Comparison of ENCODE assay signal across 1 mouse cellular context in genomic region chr7:126799050-126799467, GRCm38 (mm10).
TF ChIP-seq lines count a peak whose summit lies in the region.

No protein-coding gene starts in this region.

TF ChIP-seq in myocyte, 11 proteins besides CTCF, POLR2A, EP300 and RAD21:
- TF ChIP-seq USF1 (IDR thresholded peaks at IDR 0.05; ENCODE audit: low read depth) (no peak), POLR2AphosphoS2 (IDR thresholded peaks at IDR 0.05; ENCODE audit: insufficient read length, low read depth) (peak; percentile 100), TCF3 (IDR thresholded peaks at IDR 0.05; ENCODE audit: insufficient read length, low read depth) (no peak), MAX (IDR thresholded peaks at IDR 0.05; ENCODE audit: low read depth) (no peak), E2F4 (IDR thresholded peaks at IDR 0.05; ENCODE audit: insufficient read depth) (peak; percentile 12), TCF12 (IDR thresholded peaks at IDR 0.05; ENCODE audit: insufficient read depth, poor library complexity, severe bottlenecking) (no peak), CEBPB (IDR thresholded peaks at IDR 0.05; ENCODE audit: insufficient read depth, poor library complexity, severe bottlenecking) (no peak), REST (IDR thresholded peaks at IDR 0.05; ENCODE audit: insufficient read depth, insufficient read length) (peak; percentile 29), SRF (IDR thresholded peaks at IDR 0.05; ENCODE audit: control insufficient read depth, insufficient read length, low read depth) (peak; percentile 73), MYOG (IDR thresholded peaks at IDR 0.05; ENCODE audit: control insufficient read depth in 1 of 3, insufficient read depth in 1 of 3, insufficient read length in 2 of 3, low read depth in 2 of 3) (peak in 1 of 3 experiments; percentile 7), MYOD1 (IDR thresholded peaks at IDR 0.05; ENCODE audit: control insufficient read depth in 1 of 3, insufficient read length in 2 of 3, low read depth in 2 of 3) (peak in 1 of 3 experiments; percentile 16)
